Mouse (Mus musculus) adrenal gland, postnatal 0 days (tissue): ENCODE measurements around the gene Atp1a1. TPM values are rescaled to one million over a fixed set of nuclear protein-coding genes. Genes with fewer than 3 reads are reported as not detected.

Experiments
- polyA plus RNA-seq: library from polyadenylated mRNA; unstranded; fragments of >200 nt; fragmentation: Nextera tagmentation; extraction: Ambion mirVana; gene quantifications from 2 replicates; pipeline ENCODE4 v1.2.1, GENCODE M21; 2015

Atp1a1 gene
- 124 and 192 TPM in 2 replicates for polyA plus RNA-seq

GRCm38 (mm10) chr3:101604550-101605223, at the start of gene Atp1a1:
Gene Atp1a1 (minus strand): TSS chr3:101604684.

Other genes with a start within 250 kb of the Atp1a1 start
- gene Igsf3, start 227.6 kb downstream of the Atp1a1 start, polyA plus RNA-seq = 13.8 and 20.3 TPM in 2 replicates
- 0.27 and 0.46 TPM in 2 replicates for gene Mab21l3, start 244.3 kb upstream of the Atp1a1 start, polyA plus RNA-seq